Mouse (Mus musculus) heart, embryonic 13.5 days (tissue): Measurements from ENCODE around the gene Trap1a. TPM values are rescaled to one million over a fixed set of nuclear protein-coding genes. Genes with fewer than 3 reads are reported as not detected.
"Not testable (repeated sequence)": the region's sequence is repeated elsewhere in the genome, so short reads cannot be mapped to it uniquely, and the experiment has no call there.

Experiments
- ATAC-seq: fragments of 200-750 bp; cut with Nextera tagmentation; 2 replicates; pipeline ENCODE4 v1.8.0; 2017; ENCODE audit warnings: moderate TSS enrichment; ENCODE audit not compliant: insufficient number of reproducible peaks, low FRiP score, low TSS enrichment; ENCODE audit errors: extremely low read depth
- H3K27ac ChIP-seq: fragments of 300-500 bp; sonication (generic); replicated peaks from 2 replicates; pipeline ENCODE4 v1.5.1; 2015; ENCODE audit warnings: moderate library complexity, mild to moderate bottlenecking, inconsistent platforms
- H3K27me3 ChIP-seq: fragments of 300-500 bp; sonication (generic); replicated peaks from 2 replicates; pipeline ENCODE4 v1.6.1; 2015; ENCODE audit warnings: mild to moderate bottlenecking, inconsistent platforms
- H3K36me3 ChIP-seq: fragments of 300-500 bp; sonication (generic); 2 replicates; pipeline ENCODE4 v1.6.1; 2015; ENCODE audit warnings: mild to moderate bottlenecking, inconsistent platforms
- H3K4me1 ChIP-seq: fragments of 300-500 bp; sonication (generic); 2 replicates; pipeline ENCODE4 v1.6.1; 2015; ENCODE audit warnings: inconsistent platforms
- H3K4me2 ChIP-seq: fragments of 300-500 bp; sonication (generic); 2 replicates; pipeline ENCODE4 v1.6.1; 2015; ENCODE audit warnings: inconsistent platforms, mild to moderate bottlenecking, moderate library complexity
- H3K4me3 ChIP-seq: fragments of 300-500 bp; sonication (generic); 2 replicates; pipeline ENCODE4 v1.5.1; 2015; ENCODE audit warnings: moderate library complexity, mild to moderate bottlenecking, inconsistent platforms
- H3K9ac ChIP-seq: fragments of 300-500 bp; sonication (generic); 2 replicates; pipeline ENCODE4 v1.6.1; 2015; ENCODE audit warnings: inconsistent platforms, mild to moderate bottlenecking, moderate library complexity
- H3K9me3 ChIP-seq: fragments of 300-500 bp; sonication (generic); 2 replicates; pipeline ENCODE4 v1.6.1; 2016; ENCODE audit warnings: inconsistent platforms
- WGBS: fragments of 180-500 bp; shearing (Covaris S2); methylation state at CpG from one replicate; pipeline ENCODE4 v1.1.7; 2015; ENCODE audit warnings: mixed read lengths; 5-methylcytosine and 5-hydroxymethylcytosine counted together
- polyA plus RNA-seq: library from polyadenylated mRNA; unstranded; fragments of >200 nt; fragmentation: Nextera tagmentation; extraction: Ambion mirVana; gene quantifications from 2 replicates; pipeline ENCODE4 v1.2.1, GENCODE M21; 2015

The Trap1a gene
- 0.24 TPM in 2 replicates for polyA plus RNA-seq

- Histone ChIP-seq H3K27ac (no peak within 1 kb of the TSS), H3K9me3 (no peaks in the 10 kb centered on the region), H3K4me1 (no peaks in the 10 kb centered on the region), H3K4me3 (no peak within 1 kb of the TSS), H3K27me3 (no peaks in the 10 kb centered on the region), H3K4me2 (no peak within 1 kb of the TSS), H3K36me3 (no peaks in the 10 kb centered on the region), H3K9ac (no peak within 1 kb of the TSS)
- 81% methylated on average over 24 of the region's 24 CpGs for WGBS
- no peak for ATAC-seq
Observed at GRCm38 (mm10) chrX:139333263-139333994, at the start of gene Trap1a. Trap1a (plus strand) TSS chrX:139333683.

DNA sequence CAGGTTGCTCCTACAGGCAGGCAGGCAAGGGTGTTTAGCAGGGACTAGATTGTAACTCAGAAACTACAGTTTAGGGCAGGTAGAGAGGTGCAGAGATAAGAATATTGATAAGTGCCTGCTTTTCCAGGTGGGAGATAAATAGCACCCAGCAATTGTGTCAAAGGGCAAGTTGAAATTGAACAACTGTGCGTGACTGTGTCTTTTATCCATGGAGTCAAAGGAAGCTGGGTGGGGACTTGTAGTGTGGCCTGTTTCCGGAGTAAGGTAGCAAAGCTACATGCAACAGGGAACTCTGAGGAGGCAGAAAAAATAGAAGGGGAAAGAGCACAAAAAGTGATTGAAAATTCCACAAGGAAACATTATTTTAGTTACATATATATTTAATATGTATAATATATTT lies 40.4 kb upstream of the Trap1a start:
- no peak for ATAC-seq
- H3K4me1 ChIP-seq = no peaks in the 10 kb centered on the region
- no peak overlapping the region for H3K27ac ChIP-seq
- no peaks in the 10 kb centered on the region for H3K9me3 ChIP-seq
- H3K4me2 ChIP-seq = no peak overlapping the region
- no peaks in the 10 kb centered on the region for H3K27me3 ChIP-seq
- no peaks in the 10 kb centered on the region for H3K36me3 ChIP-seq
- H3K4me3 ChIP-seq = no peak overlapping the region
- no peak overlapping the region for H3K9ac ChIP-seq
- WGBS = 89% methylated on average over 2 of the region's 2 CpGs

DNA sequence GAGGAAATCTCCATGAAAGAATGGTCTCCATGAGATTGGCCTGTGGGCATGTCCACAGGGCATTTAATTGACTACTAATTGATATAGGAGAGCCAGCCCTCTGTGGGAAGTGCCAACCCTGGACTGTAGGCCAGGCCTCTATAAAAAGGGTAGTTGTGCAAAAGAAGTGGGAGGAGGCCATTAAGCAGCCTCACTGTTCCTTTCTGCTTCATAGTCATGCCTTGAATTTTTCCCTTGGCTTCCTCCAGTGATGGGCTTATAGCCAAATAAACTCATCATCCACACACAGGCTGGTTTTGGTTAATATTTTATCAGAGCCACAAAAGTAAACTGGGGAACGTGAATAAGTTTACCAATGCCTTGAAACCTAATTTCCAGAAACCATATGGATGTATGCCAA lies 38.2 kb upstream of the Trap1a start:
- Histone ChIP-seq H3K4me1 (no peaks in the 10 kb centered on the region), H3K9ac (no peak overlapping the region), H3K4me3 (no peak overlapping the region), H3K27me3 (no peaks in the 10 kb centered on the region), H3K36me3 (no peaks in the 10 kb centered on the region), H3K27ac (no peak overlapping the region), H3K9me3 (no peaks in the 10 kb centered on the region), H3K4me2 (no peak overlapping the region)
- no peak for ATAC-seq
- 60% methylated on average over 1 of the region's 1 CpGs for WGBS

GRCm38 (mm10) chrX:139317356-139317755 lies 16.1 kb upstream of the Trap1a start:
- ATAC-seq, H3K9ac ChIP-seq, H3K9me3 ChIP-seq, H3K36me3 ChIP-seq, H3K4me2 ChIP-seq, H3K4me1 ChIP-seq, H3K4me3 ChIP-seq, H3K27me3 ChIP-seq, H3K27ac ChIP-seq: not testable (repeated sequence)
- WGBS = 67% methylated on average over 5 of the region's 5 CpGs

- no peak overlapping the region for H3K27ac ChIP-seq
- H3K9me3 ChIP-seq = no peaks in the 10 kb centered on the region
- ATAC-seq = no peak
- WGBS = 85% methylated on average over 9 of the region's 9 CpGs
- H3K4me1 ChIP-seq = no peaks in the 10 kb centered on the region
- no peaks in the 10 kb centered on the region for H3K27me3 ChIP-seq
- no peak overlapping the region for H3K4me3 ChIP-seq
- no peak overlapping the region for H3K9ac ChIP-seq
- no peaks in the 10 kb centered on the region for H3K36me3 ChIP-seq
- H3K4me2 ChIP-seq = no peak overlapping the region
Observed at GRCm38 (mm10) chrX:139332583-139332982, 900 bp upstream of the Trap1a start.

GRCm38 (mm10) chrX:139334504-139335418 lies 1.3 kb downstream of the Trap1a start:
- 75% methylated on average over 13 of the region's 14 CpGs for WGBS
- H3K27ac ChIP-seq = no peak overlapping the region
- no peak overlapping the region for H3K4me2 ChIP-seq
- no peak overlapping the region for H3K9ac ChIP-seq
- H3K4me3 ChIP-seq = no peak overlapping the region
- no peaks in the 10 kb centered on the region for H3K36me3 ChIP-seq
- no peaks in the 10 kb centered on the region for H3K9me3 ChIP-seq
- no peaks in the 10 kb centered on the region for H3K4me1 ChIP-seq
- no peaks in the 10 kb centered on the region for H3K27me3 ChIP-seq
- no peak for ATAC-seq

- no peaks in the 10 kb centered on the region for H3K4me1 ChIP-seq
- no peak overlapping the region for H3K9ac ChIP-seq
- no peak overlapping the region for H3K4me2 ChIP-seq
- no peaks in the 10 kb centered on the region for H3K27me3 ChIP-seq
- 40% methylated on average over 3 of the region's 3 CpGs for WGBS
- no peak for ATAC-seq
- H3K9me3 ChIP-seq = no peaks in the 10 kb centered on the region
- H3K36me3 ChIP-seq = no peaks in the 10 kb centered on the region
- H3K4me3 ChIP-seq = no peak overlapping the region
- H3K27ac ChIP-seq = no peak overlapping the region
Observed at GRCm38 (mm10) chrX:139335419-139336074, 2.1 kb downstream of the Trap1a start.

GRCm38 (mm10) chrX:139339553-139339952 lies 6.1 kb downstream of the Trap1a start:
- 86% methylated on average over 4 of the region's 4 CpGs for WGBS
- no peaks in the 10 kb centered on the region for H3K4me1 ChIP-seq
- H3K27me3 ChIP-seq = no peaks in the 10 kb centered on the region
- H3K4me3 ChIP-seq = no peak overlapping the region
- no peak overlapping the region for H3K27ac ChIP-seq
- H3K36me3 ChIP-seq = no peaks in the 10 kb centered on the region
- H3K9me3 ChIP-seq = no peaks in the 10 kb centered on the region
- no peak for ATAC-seq
- no peak overlapping the region for H3K9ac ChIP-seq
- no peak overlapping the region for H3K4me2 ChIP-seq

GRCm38 (mm10) chrX:139341185-139341584 lies 7.7 kb downstream of the Trap1a start:
- Histone ChIP-seq H3K4me3 (no peak overlapping the region), H3K4me2 (no peak overlapping the region), H3K4me1 (no peaks in the 10 kb centered on the region), H3K9ac (no peak overlapping the region), H3K27me3 (no peaks in the 10 kb centered on the region), H3K36me3 (no peaks in the 10 kb centered on the region), H3K9me3 (no peaks in the 10 kb centered on the region), H3K27ac (no peak overlapping the region)
- ATAC-seq = no peak
- 69% methylated on average over 2 of the region's 2 CpGs for WGBS

- H3K4me3 ChIP-seq = no peak overlapping the region
- no peak overlapping the region for H3K9ac ChIP-seq
- no peaks in the 10 kb centered on the region for H3K9me3 ChIP-seq
- H3K4me2 ChIP-seq = no peak overlapping the region
- no peaks in the 10 kb centered on the region for H3K36me3 ChIP-seq
- no peak overlapping the region for H3K27ac ChIP-seq
- 0 out of 2 replicates have a peak, but pooled peaks cover 2% of the 10 kb centered on the region for H3K4me1 ChIP-seq
- WGBS = 58% methylated on average over 5 of the region's 5 CpGs
- peaks cover 4% of the 10 kb centered on the region for H3K27me3 ChIP-seq
- no peak for ATAC-seq
Observed at GRCm38 (mm10) chrX:139352192-139352772, 18.8 kb downstream of the Trap1a start.
